Mouse (Mus musculus) heart, postnatal 0 days (tissue): ENCODE data around the gene Ubr1.

Source experiments
- CTCF ChIP-seq: IDR thresholded peaks from 2 replicates; pipeline ENCODE4 v1.5.1; 2016; ENCODE audit warnings: antibody characterized with exemption, control low read depth, low read depth
- EP300 ChIP-seq: IDR thresholded peaks from 2 replicates; pipeline ENCODE4 v1.6.1; 2016; ENCODE audit warnings: antibody characterized with exemption, low read depth

- TF ChIP-seq CTCF (no peak), EP300 (no peak)
These were observed 33.7 kb upstream of the Ubr1 start for GRCm38 (mm10) chr2:121004018-121004811.
